Mouse (Mus musculus) lung, postnatal 25 days (tissue): ENCODE measurements around the gene Trappc3.

Experiments used
- DNase-seq: peaks from one replicate; pipeline ENCODE4 v3.0.0; 2022; ENCODE audit warnings: low spot score

Trappc3 gene

GRCm38 (mm10) chr4:126278961-126279360 is 16.8 kb downstream of the Trappc3 start:
- DNase-seq: no peak

- no peak for DNase-seq
Observed at GRCm38 (mm10) chr4:126281706-126282105, 19.6 kb downstream of the Trappc3 start.

- no peak for DNase-seq
Observed at GRCm38 (mm10) chr4:126283582-126283981, 21.5 kb downstream of the Trappc3 start.

- no peak for DNase-seq
Observed at GRCm38 (mm10) chr4:126286492-126286891, 24.4 kb downstream of the Trappc3 start, which contains the start of gene Col8a2. Gene Col8a2, plus strand, starts transcription at chr4:126286793.

- no peak for DNase-seq
Observed at GRCm38 (mm10) chr4:126287302-126287995, 25.3 kb downstream of the Trappc3 start.

GRCm38 (mm10) chr4:126288085-126288666 is 26.1 kb downstream of the Trappc3 start:
- no peak for DNase-seq

- no peak for DNase-seq
Observed at GRCm38 (mm10) chr4:126290314-126290713, 28.2 kb downstream of the Trappc3 start.

GRCm38 (mm10) chr4:126291196-126291595 is 29.1 kb downstream of the Trappc3 start:
- no peak for DNase-seq

GRCm38 (mm10) chr4:126295152-126295551 is 33.0 kb downstream of the Trappc3 start:
- no peak for DNase-seq

GRCm38 (mm10) chr4:126295937-126296336 is 33.8 kb downstream of the Trappc3 start:
- DNase-seq: no peak

GRCm38 (mm10) chr4:126296617-126297101 is 34.5 kb downstream of the Trappc3 start:
- peak; percentile 63 for DNase-seq

GRCm38 (mm10) chr4:126300916-126301583 is 38.9 kb downstream of the Trappc3 start:
- no peak for DNase-seq

GRCm38 (mm10) chr4:126301584-126302309 is 39.6 kb downstream of the Trappc3 start:
- DNase-seq: no peak

- DNase-seq: no peak
Observed at GRCm38 (mm10) chr4:126303877-126304276, 41.8 kb downstream of the Trappc3 start.

- DNase-seq: no peak
Observed at GRCm38 (mm10) chr4:126305428-126305827, 43.3 kb downstream of the Trappc3 start.

- DNase-seq: no peak
Observed at GRCm38 (mm10) chr4:126306058-126306457, 43.9 kb downstream of the Trappc3 start.

GRCm38 (mm10) chr4:126306827-126307226 is 44.7 kb downstream of the Trappc3 start:
- DNase-seq: no peak

- DNase-seq: no peak
Observed at GRCm38 (mm10) chr4:126309211-126309921, 47.2 kb downstream of the Trappc3 start.

GRCm38 (mm10) chr4:126309922-126310309 is 47.8 kb downstream of the Trappc3 start:
- DNase-seq: peak; percentile 86

- DNase-seq: no peak
Observed at GRCm38 (mm10) chr4:126310344-126310743, 48.2 kb downstream of the Trappc3 start.

- DNase-seq: no peak
Observed at GRCm38 (mm10) chr4:126311566-126312200, 49.6 kb downstream of the Trappc3 start.
